Mouse (Mus musculus) ES-E14 (cell line): Measurements from ENCODE around the gene Myod1.

ENCODE experiments used
- CHD2 ChIP-seq: IDR thresholded peaks from 2 replicates; pipeline ENCODE4 v1.6.1; 2014; ENCODE audit warnings: mild to moderate bottlenecking, low read depth, low read length, inconsistent platforms
- MAFK ChIP-seq: IDR thresholded peaks from 2 replicates; pipeline ENCODE4 v1.6.1; 2014; ENCODE audit warnings: mild to moderate bottlenecking, low read depth, low read length, inconsistent platforms; ENCODE audit not compliant: insufficient read depth
- ZC3H11A ChIP-seq: IDR thresholded peaks from 2 replicates; pipeline ENCODE4 v1.6.1; 2012; ENCODE audit warnings: low read depth, mild to moderate bottlenecking, inconsistent platforms, low read length, borderline replicate concordance
- ZNF384 ChIP-seq: IDR thresholded peaks from 2 replicates; pipeline ENCODE4 v1.6.1; 2012; ENCODE audit warnings: low read depth, low read length, inconsistent platforms

DNA sequence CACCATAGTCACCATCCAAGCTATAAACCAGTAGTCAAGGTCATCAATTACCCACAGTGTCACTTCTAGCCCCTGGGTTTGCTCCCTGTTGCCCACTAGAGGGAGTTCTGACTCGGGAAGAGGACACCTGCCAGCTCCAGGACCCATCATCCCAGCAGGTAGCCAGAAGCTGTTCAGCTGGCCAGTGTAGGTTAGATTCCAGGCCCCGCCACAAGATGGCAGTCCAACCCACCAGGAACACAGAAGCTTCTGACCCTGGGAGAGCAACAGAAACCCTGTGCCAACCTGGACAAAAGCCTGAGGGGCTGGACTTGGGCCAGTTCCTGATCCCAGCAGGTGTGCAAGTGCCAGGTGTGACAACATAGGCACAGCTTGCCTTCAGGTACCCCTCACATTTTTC, 16.8 kb downstream of the Myod1 start:
- no peak for TF ChIP-seq CHD2
- no peak for TF ChIP-seq ZNF384
- TF ChIP-seq ZC3H11A: peak; percentile 73
- TF ChIP-seq MAFK: no peak
